Comparison of ENCODE assay signal across 9 mouse cellular contexts in genomic region chr9:29661468-29662145, GRCm38 (mm10).
DNase-seq lines count a peak whose midpoint lies in the region; ATAC-seq and TF ChIP-seq lines count a peak whose summit lies in the region.
"Had no signal": no experiment of that assay in that cellular context is flagged by ENCODE, and none has a peak within 500 bp of the region (broad histone marks: within the 10 kb centered on the region; RNA-seq: fewer than 3 reads in every experiment).

No protein-coding gene starts in this region.

- H3K27ac ChIP-seq in intestine, postnatal 0 days (ENCODE audit: low read depth, low read length), result no peak overlapping the region
- no peak overlapping the region for H3K27ac ChIP-seq in intestine, embryonic 15.5 days
- H3K27ac ChIP-seq in MEL (ENCODE audit: control insufficient read depth, low read depth, low read length), result no peak overlapping the region
- no peak overlapping the region for H3K27ac ChIP-seq in limb, embryonic 10.5 days
- H3K27ac ChIP-seq in neural tube, embryonic 14.5 days (ENCODE audit: low read depth, low read length), result no peak overlapping the region; the same call in 1 of the 2 replicates
- H3K27ac ChIP-seq: liver, embryonic 15.5 days had no signal

- H3K9ac ChIP-seq in intestine, postnatal 0 days (ENCODE audit: low read depth, low read length), result no peak overlapping the region
- no peak overlapping the region for H3K9ac ChIP-seq in intestine, embryonic 15.5 days
- H3K9ac ChIP-seq in MEL (ENCODE audit: control insufficient read depth, low read depth, low read length, poor library complexity, severe bottlenecking), result no peak overlapping the region
- no peak overlapping the region for H3K9ac ChIP-seq in neural tube, embryonic 14.5 days (replicated peaks; ENCODE audit: low read depth, low read length)
- H3K9ac ChIP-seq: liver, embryonic 15.5 days had no signal

- no peak for TF ChIP-seq EP300 in MEL (IDR thresholded peaks at IDR 0.05; ENCODE audit: low read depth in 1 of 2, low read length in 2 of 2)

- TF ChIP-seq RAD21 in MEL (IDR thresholded peaks at IDR 0.05; ENCODE audit: low read depth, low read length), result peak; percentile 68

- no peak overlapping the region for H3K4me3 ChIP-seq in intestine, postnatal 0 days (ENCODE audit: low read depth, low read length)
- no peak overlapping the region for H3K4me3 ChIP-seq in intestine, embryonic 15.5 days (replicated peaks)
- no peak overlapping the region for H3K4me3 ChIP-seq in MEL (ENCODE audit: control insufficient read depth in 1 of 2, insufficient read depth in 1 of 2, low read depth in 2 of 2, low read length in 2 of 2)
- no peak overlapping the region for H3K4me3 ChIP-seq in limb, embryonic 10.5 days
- H3K4me3 ChIP-seq in neural tube, embryonic 14.5 days (ENCODE audit: low read depth, low read length), result no peak overlapping the region
- H3K4me3 ChIP-seq: liver, embryonic 15.5 days had no signal

- H3K4me2 ChIP-seq in intestine, postnatal 0 days (replicated peaks; ENCODE audit: low read depth), result no peak overlapping the region
- no peak overlapping the region for H3K4me2 ChIP-seq in intestine, embryonic 15.5 days (replicated peaks)
- no peak overlapping the region for H3K4me2 ChIP-seq in neural tube, embryonic 14.5 days (ENCODE audit: low read depth, low read length)
- H3K4me2 ChIP-seq: liver, embryonic 15.5 days had no signal

- H3K4me1 ChIP-seq in intestine, postnatal 0 days (replicated peaks; ENCODE audit: control insufficient read depth, insufficient read depth, low read length), result no peaks in the 10 kb centered on the region
- 0 out of 2 replicates have a peak, but pooled peaks cover 2% of the 10 kb centered on the region for H3K4me1 ChIP-seq in intestine, embryonic 15.5 days (replicated peaks)
- no peaks in the 10 kb centered on the region for H3K4me1 ChIP-seq in MEL (ENCODE audit: control insufficient read depth in 1 of 2, insufficient read depth in 2 of 2, low read length in 2 of 2)
- H3K4me1 ChIP-seq in limb, embryonic 10.5 days, result peaks cover 5% of the 10 kb centered on the region; the same call in 1 of the 2 replicates
- 0 out of 2 replicates have a peak, but pooled peaks cover 13% of the 10 kb centered on the region for H3K4me1 ChIP-seq in neural tube, embryonic 14.5 days (ENCODE audit: control insufficient read depth, insufficient read depth, low read length)
- H3K4me1 ChIP-seq: liver, embryonic 15.5 days had no signal

- H3K27me3 ChIP-seq in intestine, postnatal 0 days (replicated peaks; ENCODE audit: control insufficient read depth, insufficient read depth, low read length), result no peaks in the 10 kb centered on the region
- H3K27me3 ChIP-seq in intestine, embryonic 15.5 days (replicated peaks), result no peaks in the 10 kb centered on the region
- no peaks in the 10 kb centered on the region for H3K27me3 ChIP-seq in MEL (ENCODE audit: control insufficient read depth in 1 of 2, insufficient read depth in 2 of 2, low read length in 2 of 2)
- H3K27me3 ChIP-seq in limb, embryonic 10.5 days (ENCODE audit: low read depth, poor library complexity, severe bottlenecking), result peaks cover 28% of the 10 kb centered on the region
- no peaks in the 10 kb centered on the region for H3K27me3 ChIP-seq in neural tube, embryonic 14.5 days (ENCODE audit: control insufficient read depth, insufficient read depth, low read length)
- H3K27me3 ChIP-seq: liver, embryonic 15.5 days had no signal

- TF ChIP-seq POLR2A in MEL (IDR thresholded peaks at IDR 0.05; ENCODE audit: control insufficient read depth in 1 of 2, insufficient read depth in 1 of 2, low read depth in 1 of 2, low read length in 2 of 2, poor library complexity in 1 of 2), result no peak

- no peaks in the 10 kb centered on the region for H3K9me3 ChIP-seq in intestine, postnatal 0 days (ENCODE audit: control insufficient read depth)
- no peaks in the 10 kb centered on the region for H3K9me3 ChIP-seq in intestine, embryonic 15.5 days
- H3K9me3 ChIP-seq in MEL (replicated peaks; ENCODE audit: insufficient read depth, low read length), result no peaks in the 10 kb centered on the region
- H3K9me3 ChIP-seq in limb, embryonic 10.5 days (replicated peaks), result no peaks in the 10 kb centered on the region
- H3K9me3 ChIP-seq in neural tube, embryonic 14.5 days (ENCODE audit: control insufficient read depth, low read length), result no peaks in the 10 kb centered on the region
- H3K9me3 ChIP-seq: liver, embryonic 15.5 days had no signal

- no peak for ATAC-seq in intestine, postnatal 0 days
- no peak for ATAC-seq in intestine, embryonic 15.5 days
- peak; percentile 73; the same call in 1 of the 2 replicates for ATAC-seq in neural tube, embryonic 14.5 days (ENCODE audit: low read depth)
- ATAC-seq in erythroid progenitor cell, adult 5-6 weeks (replicated peaks; ENCODE audit: low FRiP score, poor library complexity, severe bottlenecking), result no peak

- DNase-seq in MEL (ENCODE audit: low read depth, low spot score), result peak; percentile 35
- peak; percentile 68 for DNase-seq in cerebellum, adult 9-11 months
- peak; percentile 40 to 71 for DNase-seq in heart, postnatal 10 days
- DNase-seq in limb, embryonic 10.5 days (ENCODE audit: low spot score), result peak; percentile 72

- TF ChIP-seq CTCF in intestine, postnatal 0 days (IDR thresholded peaks at IDR 0.05; ENCODE audit: low read depth), result peak; percentile 94
- TF ChIP-seq CTCF in MEL (IDR thresholded peaks at IDR 0.05 in 2 of 3, conservative IDR thresholded peaks at IDR 0.05 in 1 of 3; ENCODE audit: control insufficient read depth in 1 of 3, insufficient read depth in 1 of 3, low read depth in 2 of 3, low read length in 3 of 3, poor library complexity in 1 of 3, severe bottlenecking in 1 of 3), result peak; percentile 58 to 69 (median 62)

- intact Hi-C loops in heart, postnatal 10 days (cut with DNase I), result loop anchor here (2.0 to 5.0 kb wide), 4 partner anchors 341 to 761 kb away; no protein-coding TSS in a partner anchor

- no peaks in the 10 kb centered on the region for H3K36me3 ChIP-seq in intestine, postnatal 0 days (ENCODE audit: control insufficient read depth, insufficient read depth)
- no peaks in the 10 kb centered on the region for H3K36me3 ChIP-seq in intestine, embryonic 15.5 days
- H3K36me3 ChIP-seq in MEL (ENCODE audit: control insufficient read depth in 1 of 2, insufficient read depth in 2 of 2, low read length in 2 of 2), result no peaks in the 10 kb centered on the region
- no peaks in the 10 kb centered on the region for H3K36me3 ChIP-seq in limb, embryonic 10.5 days
- H3K36me3 ChIP-seq in neural tube, embryonic 14.5 days (ENCODE audit: control insufficient read depth, insufficient read depth, low read length), result no peaks in the 10 kb centered on the region
- H3K36me3 ChIP-seq: liver, embryonic 15.5 days had no signal

- H3K79me2 ChIP-seq in MEL (ENCODE audit: control insufficient read depth, insufficient read depth, low read length, poor library complexity), result no peaks in the 10 kb centered on the region

- 12% methylated on average over 3 of the region's 3 CpGs for WGBS in intestine, postnatal 0 days
- 16% methylated on average over 3 of the region's 3 CpGs for WGBS in intestine, embryonic 15.5 days
- WGBS in limb, embryonic 10.5 days, result 17% methylated on average over 3 of the region's 3 CpGs
- 15% methylated on average over 3 of the region's 3 CpGs for WGBS in neural tube, embryonic 14.5 days

TF ChIP-seq in MEL, 35 proteins besides CTCF, POLR2A, EP300 and RAD21:
- TF ChIP-seq ZNF384 (IDR thresholded peaks at IDR 0.05; ENCODE audit: low read depth, low read length), result no peak
- TF ChIP-seq KAT2A (conservative IDR thresholded peaks at IDR 0.05; ENCODE audit: low read depth, low read length), result no peak
- 0 out of 2 replicates have a peak, but pooled peaks have one; percentile 24 for TF ChIP-seq ZC3H11A (IDR thresholded peaks at IDR 0.05; ENCODE audit: low read depth, low read length)
- TF ChIP-seq ETS1 (IDR thresholded peaks at IDR 0.05; ENCODE audit: low read depth, low read length), result no peak
- TF ChIP-seq GATA1 (IDR thresholded peaks at IDR 0.05; ENCODE audit: low read depth, low read length), result no peak
- TF ChIP-seq ELF1 (IDR thresholded peaks at IDR 0.05; ENCODE audit: low read depth, low read length), result no peak
- no peak for TF ChIP-seq SIN3A (IDR thresholded peaks at IDR 0.05; ENCODE audit: low read length)
- peak; percentile 45; the same call in 1 of the 2 replicates for TF ChIP-seq SMC3 (IDR thresholded peaks at IDR 0.05; ENCODE audit: low read depth, low read length)
TF ChIP-seq in MEL: peak in this region for 2.
